Comparison of ENCODE assay signal across 22 mouse cellular contexts in genomic region chr11:18444101-18444500, GRCm38 (mm10).
DNase-seq lines count a peak whose midpoint lies in the region; ATAC-seq lines count a peak whose summit lies in the region.
"Had no signal": no experiment of that assay in that cellular context is flagged by ENCODE, and none has a peak within 500 bp of the region (broad histone marks: within the 10 kb centered on the region; RNA-seq: fewer than 3 reads in every experiment).

No protein-coding gene starts in this region.

- H3K9ac ChIP-seq in embryonic facial prominence, embryonic 12.5 days: no peak overlapping the region
- H3K9ac ChIP-seq: forebrain, embryonic 15.5 days; limb, embryonic 15.5 days; liver, embryonic 15.5 days; stomach, embryonic 15.5 days had no signal

- H3K4me2 ChIP-seq in embryonic facial prominence, embryonic 12.5 days (replicated peaks): no peak overlapping the region
- H3K4me2 ChIP-seq: forebrain, embryonic 15.5 days; limb, embryonic 15.5 days; liver, embryonic 15.5 days; stomach, embryonic 15.5 days had no signal

- 0 out of 2 replicates have a peak, but pooled peaks cover 7% of the 10 kb centered on the region for H3K4me1 ChIP-seq in embryonic facial prominence, embryonic 12.5 days
- H3K4me1 ChIP-seq: forebrain, embryonic 15.5 days; limb, embryonic 15.5 days; liver, embryonic 15.5 days; megakaryocyte, embryonic 14.5 days; stomach, embryonic 15.5 days had no signal

- peak; percentile 58; the same call in 1 of the 2 replicates for ATAC-seq in embryonic facial prominence, embryonic 12.5 days (ENCODE audit: insufficient number of reproducible peaks, insufficient read depth, low FRiP score, low TSS enrichment)
- ATAC-seq: CD4-positive, CD25-positive, alpha-beta regulatory T cell, adult 4 months; forebrain, embryonic 15.5 days; Patski had no signal

- no peaks in the 10 kb centered on the region for H3K27me3 ChIP-seq in embryonic facial prominence, embryonic 12.5 days
- H3K27me3 ChIP-seq: forebrain, embryonic 15.5 days; limb, embryonic 15.5 days; liver, embryonic 15.5 days; megakaryocyte, embryonic 14.5 days; Patski; stomach, embryonic 15.5 days had no signal

- 29% methylated on average over 5 of the region's 5 CpGs for WGBS in embryonic facial prominence, embryonic 12.5 days

- H3K27ac ChIP-seq in embryonic facial prominence, embryonic 12.5 days: no peak overlapping the region; the same call in 1 of the 2 replicates
- H3K27ac ChIP-seq: forebrain, embryonic 15.5 days; limb, embryonic 15.5 days; liver, embryonic 15.5 days; stomach, embryonic 15.5 days had no signal

- H3K9me3 ChIP-seq in embryonic facial prominence, embryonic 12.5 days: no peaks in the 10 kb centered on the region
- H3K9me3 ChIP-seq: forebrain, embryonic 15.5 days; limb, embryonic 15.5 days; liver, embryonic 15.5 days; megakaryocyte, embryonic 14.5 days; stomach, embryonic 15.5 days had no signal

- DNase-seq in kidney, adult 11 months: peak; percentile 4
- DNase-seq in kidney, adult 8-10 months: no peak
- DNase-seq in ZHBTc4 (ENCODE audit: low read depth, low spot score): peak; percentile 4
- DNase-seq in kidney, postnatal 10 days: peak; percentile 15
- no peak for DNase-seq in urinary bladder, adult 2 months (ENCODE audit: low spot score)
- DNase-seq in thymus, postnatal 0 days (ENCODE audit: low spot score): no peak
- DNase-seq in thymus, postnatal 10 days (ENCODE audit: low spot score in 2 of 2): no peak
- DNase-seq: cerebellum, adult 18-20 months; gastrocnemius, postnatal 14 days; heart, adult 18-20 months; heart, postnatal 4 days; midbrain, embryonic 14.5 days; right cerebral cortex, postnatal 14 days; thymus, adult 18-20 months had no signal

- no peaks in the 10 kb centered on the region for H3K36me3 ChIP-seq in embryonic facial prominence, embryonic 12.5 days
- H3K36me3 ChIP-seq: forebrain, embryonic 15.5 days; limb, embryonic 15.5 days; liver, embryonic 15.5 days; stomach, embryonic 15.5 days had no signal

- H3K4me3 ChIP-seq in embryonic facial prominence, embryonic 12.5 days: no peak overlapping the region
- H3K4me3 ChIP-seq: forebrain, embryonic 15.5 days; limb, embryonic 15.5 days; liver, embryonic 15.5 days; megakaryocyte, embryonic 14.5 days; stomach, embryonic 15.5 days had no signal

Comparison
In these comparisons a context has a peak if more than half of its experiments do, and no peak if none do; other contexts are left out.
1. DNase-seq: peak in kidney, adult 11 months (single experiment), ZHBTc4 (single experiment) and kidney, postnatal 10 days (single experiment); none in kidney, adult 8-10 months (0 of 2), urinary bladder, adult 2 months (single experiment), thymus, postnatal 0 days (single experiment) and thymus, postnatal 10 days (0 of 2).